Mouse (Mus musculus): Measurements from ENCODE around the gene Psmd2. TPM values are rescaled to one million over a fixed set of nuclear protein-coding genes. Genes with fewer than 3 reads are reported as not detected.

Gene Psmd2
- polyA plus RNA-seq, 1 experiment from 2014 or later = 265 TPM

DNA sequence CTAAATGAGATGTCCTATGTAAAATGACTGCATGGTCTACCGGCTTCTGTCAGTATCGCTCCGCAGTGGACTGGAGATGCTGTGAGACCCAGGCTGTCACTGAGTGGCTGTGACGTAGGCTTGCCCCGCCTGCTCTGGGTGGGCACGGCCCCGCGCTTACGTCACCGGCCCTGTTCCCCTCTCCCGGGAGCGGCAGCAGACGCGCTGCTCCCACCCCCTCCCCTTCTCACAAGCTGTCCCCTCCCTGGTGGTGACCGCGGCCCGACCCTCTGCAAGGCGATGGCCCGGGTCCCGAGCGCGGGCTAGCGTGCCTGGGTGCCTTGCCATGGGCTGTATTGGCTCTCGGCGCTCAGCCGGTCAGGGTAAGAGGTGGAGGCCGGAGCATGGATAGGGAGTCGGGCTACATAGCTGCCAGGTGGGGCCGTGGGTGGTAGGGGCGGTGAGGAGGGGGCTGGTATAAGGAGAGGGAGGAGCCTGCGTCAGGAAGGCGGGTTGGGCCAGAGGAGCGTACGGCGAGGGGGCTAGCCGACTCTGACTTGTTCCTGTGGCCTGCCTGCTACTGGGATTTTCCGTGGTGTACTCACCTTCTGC is 41.8 kb downstream of the Psmd2 start, which contains the start of gene Fam131a:
TSS of gene Fam131a (plus strand) at position 131 of the 591 bp plus-strand sequence.
- H3K4me2 ChIP-seq = peak within 1 kb of the TSS; percentile 86
- peaks cover 22% of the 10 kb centered on the region for H3K4me1 ChIP-seq
- peak within 1 kb of the TSS; percentile 42; the same call in 1 of the 2 replicates for H3K9ac ChIP-seq
- H3K4me3 ChIP-seq (replicated peaks) = peak within 1 kb of the TSS; percentile 59
- peak; percentile 88 for ATAC-seq (ENCODE audit: insufficient read depth, low FRiP score, low read depth)
- H3K9me3 ChIP-seq = no peaks in the 10 kb centered on the region
- H3K27me3 ChIP-seq (replicated peaks) = 0 out of 2 replicates have a peak, but pooled peaks cover 5% of the 10 kb centered on the region
- H3K27ac ChIP-seq = peak within 1 kb of the TSS; percentile 85
- 1% methylated on average over 37 of the region's 37 CpGs for WGBS
- H3K36me3 ChIP-seq = peaks cover 36% of the 10 kb centered on the region

DNA sequence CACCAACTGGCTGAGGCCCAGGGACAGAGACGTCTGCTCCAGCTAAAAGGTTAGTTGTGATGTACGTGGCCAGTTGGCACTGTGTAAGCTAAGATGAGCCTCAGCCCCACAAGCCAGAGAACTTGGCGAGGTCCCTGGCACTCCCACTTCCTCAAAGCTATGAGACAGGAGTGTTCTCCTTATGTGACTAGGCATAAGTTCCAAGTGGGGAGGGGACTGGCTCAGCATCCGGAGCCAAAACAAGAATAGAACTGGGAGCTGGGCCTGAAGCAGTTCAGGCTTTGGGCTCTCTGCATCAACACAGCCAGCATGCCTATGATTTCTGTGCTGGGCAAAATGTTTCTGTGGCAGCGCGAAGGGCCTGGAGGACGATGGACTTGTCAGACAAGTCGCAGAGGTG is 43.3 kb downstream of the Psmd2 start:
- peaks cover 20% of the 10 kb centered on the region for H3K36me3 ChIP-seq
- H3K27me3 ChIP-seq (replicated peaks) = 0 out of 2 replicates have a peak, but pooled peaks cover 5% of the 10 kb centered on the region
- H3K27ac ChIP-seq = peak overlapping the region; percentile 59; the same call in 1 of the 2 replicates
- peak overlapping the region; percentile 68 for H3K4me2 ChIP-seq
- H3K9me3 ChIP-seq = no peaks in the 10 kb centered on the region
- H3K4me3 ChIP-seq (replicated peaks) = 0 out of 2 replicates have a peak overlapping the region, but pooled peaks have one; percentile 36
- peaks cover 22% of the 10 kb centered on the region for H3K4me1 ChIP-seq
- no peak for ATAC-seq (ENCODE audit: insufficient read depth, low FRiP score, low read depth)
- H3K9ac ChIP-seq = no peak overlapping the region
- 69% methylated on average over 8 of the region's 8 CpGs for WGBS

DNA sequence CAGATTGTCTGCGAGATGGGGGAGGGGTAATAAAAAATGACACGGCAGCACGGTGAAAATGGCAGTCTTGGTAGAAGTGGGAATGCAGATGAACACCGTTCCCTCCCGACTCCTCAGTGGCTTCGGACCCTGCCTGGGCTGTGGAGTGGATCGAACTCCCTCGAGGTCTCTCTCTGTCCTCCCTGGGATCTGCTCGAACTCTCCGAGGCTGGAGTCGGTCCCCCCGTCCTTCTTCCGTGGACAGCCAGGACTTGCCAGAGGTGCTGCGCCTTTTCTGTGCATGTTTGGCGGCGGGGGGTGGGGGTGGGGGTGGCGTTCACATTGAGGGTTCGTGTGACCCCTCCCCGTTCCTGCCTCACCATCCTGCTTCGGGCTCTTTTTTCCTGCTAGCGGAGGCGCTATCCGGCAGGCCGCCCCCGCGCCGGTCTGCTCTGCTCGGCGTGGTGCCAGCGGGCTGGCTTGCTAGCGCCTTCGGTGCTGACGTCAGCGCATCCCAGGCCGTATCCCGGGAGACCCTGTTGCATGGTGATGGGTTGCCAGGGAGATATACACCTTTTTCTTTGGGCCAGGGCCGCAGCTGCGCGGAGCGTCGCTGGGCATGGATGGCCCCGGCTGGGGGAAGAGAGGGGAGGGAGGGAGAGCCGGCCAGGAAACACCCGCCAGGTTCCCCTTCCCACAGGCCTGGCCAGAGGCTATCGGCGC is 44.3 kb downstream of the Psmd2 start:
- Histone ChIP-seq H3K4me1 (peaks cover 22% of the 10 kb centered on the region), H3K9ac (peak overlapping the region; percentile 22; the same call in 1 of the 2 replicates), H3K36me3 (peaks cover 10% of the 10 kb centered on the region), H3K9me3 (no peaks in the 10 kb centered on the region), H3K27me3 (replicated peaks) (0 out of 2 replicates have a peak, but pooled peaks cover 5% of the 10 kb centered on the region), H3K27ac (0 out of 2 replicates have a peak overlapping the region, but pooled peaks have one; percentile 22), H3K4me2 (peak overlapping the region; percentile 68), H3K4me3 (replicated peaks) (peak overlapping the region; percentile 36)
- 3% methylated on average over 45 of the region's 46 CpGs for WGBS
- peak; percentile 71; the same call in 1 of the 2 replicates for ATAC-seq (ENCODE audit: insufficient read depth, low FRiP score, low read depth)

DNA sequence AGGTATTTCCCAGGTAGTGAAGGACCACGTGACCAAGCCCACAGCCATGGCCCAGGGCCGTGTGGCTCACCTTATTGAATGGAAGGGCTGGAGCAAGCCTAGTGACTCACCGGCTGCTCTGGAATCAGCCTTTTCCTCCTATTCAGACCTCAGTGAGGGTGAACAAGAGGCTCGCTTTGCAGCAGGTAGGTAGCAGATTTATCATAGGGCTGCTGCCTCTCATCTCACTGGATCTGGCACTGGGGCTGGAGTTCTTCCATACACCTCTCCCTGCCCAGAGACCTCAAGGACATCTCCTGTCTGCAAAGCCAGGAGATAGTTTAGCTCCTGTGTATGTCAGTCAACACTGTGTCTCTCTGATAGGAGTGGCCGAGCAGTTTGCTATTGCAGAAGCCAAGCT is 47.8 kb downstream of the Psmd2 start:
- WGBS = 73% methylated on average over 5 of the region's 5 CpGs
- Histone ChIP-seq H3K27me3 (replicated peaks) (0 out of 2 replicates have a peak, but pooled peaks cover 5% of the 10 kb centered on the region), H3K9ac (no peak overlapping the region), H3K27ac (no peak overlapping the region), H3K36me3 (peaks cover 4% of the 10 kb centered on the region; the same call in 1 of the 2 replicates), H3K4me3 (replicated peaks) (no peak overlapping the region), H3K4me2 (no peak overlapping the region), H3K9me3 (no peaks in the 10 kb centered on the region), H3K4me1 (peaks cover 33% of the 10 kb centered on the region)
- ATAC-seq (ENCODE audit: insufficient read depth, low FRiP score, low read depth) = no peak

DNA sequence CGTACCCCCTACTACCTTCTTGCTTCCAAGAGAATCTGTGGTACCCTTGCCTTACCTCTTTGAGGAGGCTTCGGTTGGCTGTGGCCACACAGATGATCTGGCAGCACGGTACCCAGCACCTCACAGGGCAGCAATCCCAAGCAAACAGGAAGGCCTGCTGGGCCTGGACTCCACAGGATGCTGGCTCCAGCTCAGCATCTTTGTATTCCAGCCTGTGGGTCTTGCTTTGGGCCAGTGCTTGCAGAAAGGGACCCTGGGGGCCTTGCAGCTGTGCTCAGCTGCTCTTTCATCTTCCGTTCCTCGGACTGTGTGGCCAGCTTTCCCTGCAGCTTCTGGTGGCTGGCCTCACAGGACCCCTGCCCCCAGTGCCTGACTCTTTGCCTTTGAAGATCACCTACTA is 48.6 kb downstream of the Psmd2 start:
- Histone ChIP-seq H3K4me1 (peaks cover 27% of the 10 kb centered on the region), H3K4me2 (no peak overlapping the region), H3K4me3 (replicated peaks) (no peak overlapping the region), H3K36me3 (peaks cover 4% of the 10 kb centered on the region; the same call in 1 of the 2 replicates), H3K9me3 (no peaks in the 10 kb centered on the region), H3K27ac (no peak overlapping the region), H3K27me3 (replicated peaks) (0 out of 2 replicates have a peak, but pooled peaks cover 5% of the 10 kb centered on the region), H3K9ac (no peak overlapping the region)
- ATAC-seq (ENCODE audit: insufficient read depth, low FRiP score, low read depth) = no peak
- WGBS = 59% methylated on average over 5 of the region's 5 CpGs

DNA sequence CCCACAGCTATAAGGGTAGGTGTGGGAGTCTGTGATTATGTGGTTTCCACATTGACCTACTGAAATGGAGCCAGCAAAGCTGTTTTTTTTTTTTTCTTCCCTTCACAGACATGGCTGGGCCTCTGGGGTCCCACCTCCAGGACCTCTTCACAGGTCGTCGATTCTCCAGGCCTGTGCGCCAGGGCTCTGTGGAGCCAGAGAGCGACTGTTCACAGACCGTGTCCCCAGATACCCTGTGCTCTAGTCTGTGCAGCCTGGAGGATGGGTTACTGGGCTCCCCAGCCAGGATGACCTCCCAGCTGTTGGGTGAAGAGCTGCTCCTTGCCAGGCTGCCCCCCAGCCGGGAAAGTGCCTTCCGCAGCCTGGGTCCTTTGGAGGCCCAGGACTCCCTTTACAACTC is 49.9 kb downstream of the Psmd2 start:
- Histone ChIP-seq H3K4me2 (0 out of 2 replicates have a peak overlapping the region, but pooled peaks have one; percentile 1), H3K4me3 (replicated peaks) (no peak overlapping the region), H3K9me3 (no peaks in the 10 kb centered on the region), H3K27ac (peak overlapping the region; percentile 40; the same call in 1 of the 2 replicates), H3K4me1 (peaks cover 15% of the 10 kb centered on the region), H3K9ac (no peak overlapping the region), H3K36me3 (peaks cover 4% of the 10 kb centered on the region; the same call in 1 of the 2 replicates), H3K27me3 (replicated peaks) (no peaks in the 10 kb centered on the region)
- ATAC-seq (ENCODE audit: insufficient read depth, low FRiP score, low read depth) = no peak
- 53% methylated on average over 7 of the region's 7 CpGs for WGBS

DNA sequence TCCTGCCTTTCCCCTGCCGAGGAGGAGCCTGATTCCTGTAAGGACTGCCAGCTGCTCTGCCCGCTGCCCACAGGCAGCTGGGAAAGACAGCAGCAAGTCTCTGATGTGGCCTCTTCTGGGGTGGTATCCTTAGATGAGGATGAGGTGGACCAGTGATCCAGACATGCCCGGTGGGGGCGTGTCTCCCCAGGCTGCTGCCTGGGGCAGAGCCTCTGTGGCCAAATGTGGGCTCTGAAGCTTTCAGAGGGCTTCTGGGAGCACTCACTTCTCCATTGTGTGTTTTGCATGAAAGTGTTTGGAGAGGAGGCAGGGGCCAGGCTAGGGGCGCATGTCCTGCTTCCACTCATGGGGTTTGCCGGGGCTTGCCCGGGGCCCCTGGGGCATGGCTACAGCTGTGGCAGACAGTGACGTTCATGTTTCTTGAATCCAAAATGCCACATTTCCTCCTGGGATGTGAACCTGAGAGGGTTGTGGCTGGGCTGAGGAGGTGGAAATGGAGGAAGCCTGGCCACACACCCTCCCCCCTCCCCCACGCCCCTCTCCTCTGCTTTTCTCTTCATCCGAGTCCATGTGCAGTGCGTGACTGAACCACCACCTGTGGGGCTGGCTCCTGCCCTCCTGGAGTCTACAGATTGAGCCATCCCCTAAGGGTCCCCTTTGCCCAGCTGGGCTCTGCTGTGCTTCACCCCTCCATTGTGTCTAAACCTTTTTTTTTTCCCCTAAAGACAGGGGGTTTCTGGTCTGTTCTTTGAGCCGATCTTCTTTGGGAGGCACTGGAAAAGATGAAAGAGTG is 50.5 kb downstream of the Psmd2 start:
- ATAC-seq (ENCODE audit: insufficient read depth, low FRiP score, low read depth) = no peak
- no peaks in the 10 kb centered on the region for H3K27me3 ChIP-seq (replicated peaks)
- H3K9me3 ChIP-seq = no peaks in the 10 kb centered on the region
- H3K27ac ChIP-seq = peak overlapping the region; percentile 40; the same call in 1 of the 2 replicates
- H3K9ac ChIP-seq = no peak overlapping the region
- peaks cover 9% of the 10 kb centered on the region; the same call in 1 of the 2 replicates for H3K36me3 ChIP-seq
- H3K4me1 ChIP-seq = peaks cover 15% of the 10 kb centered on the region
- 0 out of 2 replicates have a peak overlapping the region, but pooled peaks have one; percentile 1 for H3K4me2 ChIP-seq
- no peak overlapping the region for H3K4me3 ChIP-seq (replicated peaks)
- WGBS = 27% methylated on average over 11 of the region's 12 CpGs

DNA sequence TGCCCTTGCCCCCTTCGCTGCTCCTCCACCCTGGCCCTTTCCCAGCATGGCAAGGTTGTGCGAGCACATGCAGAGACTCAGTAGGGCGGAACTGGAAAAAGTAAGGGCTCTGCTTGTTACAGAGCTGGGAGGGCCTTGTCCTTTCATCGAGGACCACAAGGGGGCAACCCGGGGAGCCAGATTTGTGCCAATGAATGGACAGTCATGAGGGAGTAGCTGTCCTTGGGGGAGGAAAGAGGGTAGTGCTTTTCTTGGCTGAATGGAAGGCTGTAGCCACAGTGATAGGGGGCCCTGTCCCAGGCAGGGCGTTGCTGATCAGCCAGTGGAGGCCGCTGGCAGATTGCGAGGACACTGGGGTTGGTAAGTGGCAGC is 51.1 kb downstream of the Psmd2 start:
- Histone ChIP-seq H3K36me3 (peaks cover 12% of the 10 kb centered on the region), H3K4me2 (0 out of 2 replicates have a peak overlapping the region, but pooled peaks have one; percentile 1), H3K4me1 (peaks cover 15% of the 10 kb centered on the region), H3K27me3 (replicated peaks) (no peaks in the 10 kb centered on the region), H3K9me3 (no peaks in the 10 kb centered on the region), H3K9ac (no peak overlapping the region), H3K27ac (no peak overlapping the region), H3K4me3 (replicated peaks) (no peak overlapping the region)
- peak; percentile 76 for ATAC-seq (ENCODE audit: insufficient read depth, low FRiP score, low read depth)
- 13% methylated on average over 8 of the region's 8 CpGs for WGBS

DNA sequence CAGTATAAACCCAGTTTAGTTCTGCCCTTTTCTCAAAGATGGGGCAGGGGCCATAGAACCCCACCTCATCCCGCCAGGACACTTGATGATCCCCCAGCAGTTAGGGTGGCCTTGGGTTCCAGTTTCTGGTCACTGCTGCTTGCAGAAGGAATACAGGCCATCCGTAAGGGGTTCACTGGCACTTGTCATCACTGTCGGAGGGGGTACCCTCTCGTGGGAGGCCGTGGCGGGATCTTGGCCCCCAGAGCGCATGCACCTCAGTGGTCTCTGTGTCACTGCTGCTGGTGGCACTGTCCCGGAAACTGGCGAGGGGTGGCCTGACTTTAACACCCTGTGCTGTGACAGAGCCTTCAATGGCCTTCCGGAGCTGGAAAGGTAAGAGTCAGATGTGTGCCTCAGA is 51.6 kb downstream of the Psmd2 start:
- Histone ChIP-seq H3K27ac (no peak overlapping the region), H3K36me3 (peaks cover 18% of the 10 kb centered on the region), H3K27me3 (replicated peaks) (no peaks in the 10 kb centered on the region), H3K4me1 (peaks cover 15% of the 10 kb centered on the region), H3K4me2 (no peak overlapping the region), H3K4me3 (replicated peaks) (no peak overlapping the region), H3K9me3 (no peaks in the 10 kb centered on the region), H3K9ac (no peak overlapping the region)
- WGBS = 91% methylated on average over 10 of the region's 10 CpGs
- no peak for ATAC-seq (ENCODE audit: insufficient read depth, low FRiP score, low read depth)

DNA sequence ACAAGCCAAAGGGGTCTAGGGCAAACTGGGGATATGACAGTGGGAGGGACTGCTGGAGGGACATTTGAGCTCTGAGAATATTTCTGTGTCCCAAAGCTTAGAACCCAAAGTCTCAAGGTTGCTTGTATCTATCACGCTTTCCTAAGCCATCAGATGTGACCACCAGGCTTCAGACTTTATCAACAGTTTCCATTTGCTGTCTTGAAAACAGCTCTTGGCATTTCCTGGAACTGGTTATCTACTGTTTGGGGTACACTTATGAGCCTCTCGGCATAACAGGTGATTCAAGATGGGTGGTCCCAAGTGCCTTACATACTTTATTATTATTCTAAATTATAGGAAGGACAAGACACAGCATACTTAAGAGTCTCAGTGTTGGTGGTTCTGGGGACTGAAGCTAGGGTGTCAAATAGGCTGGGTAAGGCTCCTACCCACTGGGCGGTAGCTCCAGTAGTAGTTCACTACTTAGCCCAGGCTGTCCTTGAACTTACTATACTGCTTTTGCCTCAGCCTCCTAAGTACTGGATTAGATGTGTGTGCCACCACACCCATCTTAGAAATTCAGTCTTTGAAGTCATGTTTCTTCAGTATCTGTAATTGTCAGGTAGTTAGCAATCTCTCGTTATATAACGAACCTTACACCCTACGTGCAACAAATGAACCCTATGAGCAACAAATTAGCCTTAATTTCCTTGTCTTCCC is 52.4 kb downstream of the Psmd2 start:
- Histone ChIP-seq H3K4me3 (replicated peaks) (no peak overlapping the region), H3K36me3 (peaks cover 18% of the 10 kb centered on the region), H3K4me2 (no peak overlapping the region), H3K4me1 (peaks cover 15% of the 10 kb centered on the region), H3K9ac (no peak overlapping the region), H3K27me3 (replicated peaks) (no peaks in the 10 kb centered on the region), H3K9me3 (no peaks in the 10 kb centered on the region), H3K27ac (no peak overlapping the region)
- 84% methylated on average over 6 of the region's 6 CpGs for WGBS
- ATAC-seq (ENCODE audit: insufficient read depth, low FRiP score, low read depth) = 0 out of 2 replicates have a peak, but pooled peaks have one; percentile 15

DNA sequence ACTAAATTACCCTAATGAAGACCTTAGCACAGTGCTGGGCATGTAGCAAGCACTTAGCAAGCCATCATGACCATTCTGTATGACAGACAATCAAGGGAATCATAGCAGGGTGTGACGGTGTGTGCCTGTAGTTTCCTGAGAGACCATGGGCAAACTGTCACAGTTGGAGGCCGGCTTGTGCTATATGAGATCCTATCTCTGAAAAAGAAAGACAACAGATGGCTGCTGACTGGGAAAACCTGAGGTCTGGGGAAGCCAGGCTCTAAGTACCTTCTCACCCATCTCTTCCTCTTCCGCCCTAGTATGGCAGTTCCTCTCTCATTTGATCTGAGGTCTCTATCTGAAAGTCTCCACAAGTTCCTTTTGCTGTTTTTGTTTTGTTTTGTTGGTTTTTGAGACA is 54.3 kb downstream of the Psmd2 start:
- no peak overlapping the region for H3K4me2 ChIP-seq
- ATAC-seq (ENCODE audit: insufficient read depth, low FRiP score, low read depth) = no peak
- 84% methylated on average over 3 of the region's 3 CpGs for WGBS
- no peak overlapping the region for H3K27ac ChIP-seq
- no peaks in the 10 kb centered on the region for H3K27me3 ChIP-seq (replicated peaks)
- no peak overlapping the region for H3K9ac ChIP-seq
- peaks cover 22% of the 10 kb centered on the region for H3K36me3 ChIP-seq
- H3K4me1 ChIP-seq = peaks cover 15% of the 10 kb centered on the region
- no peaks in the 10 kb centered on the region for H3K9me3 ChIP-seq
- H3K4me3 ChIP-seq (replicated peaks) = no peak overlapping the region
